ENCODE assay signal across 8 mouse cellular contexts in the genomic region with DNA sequence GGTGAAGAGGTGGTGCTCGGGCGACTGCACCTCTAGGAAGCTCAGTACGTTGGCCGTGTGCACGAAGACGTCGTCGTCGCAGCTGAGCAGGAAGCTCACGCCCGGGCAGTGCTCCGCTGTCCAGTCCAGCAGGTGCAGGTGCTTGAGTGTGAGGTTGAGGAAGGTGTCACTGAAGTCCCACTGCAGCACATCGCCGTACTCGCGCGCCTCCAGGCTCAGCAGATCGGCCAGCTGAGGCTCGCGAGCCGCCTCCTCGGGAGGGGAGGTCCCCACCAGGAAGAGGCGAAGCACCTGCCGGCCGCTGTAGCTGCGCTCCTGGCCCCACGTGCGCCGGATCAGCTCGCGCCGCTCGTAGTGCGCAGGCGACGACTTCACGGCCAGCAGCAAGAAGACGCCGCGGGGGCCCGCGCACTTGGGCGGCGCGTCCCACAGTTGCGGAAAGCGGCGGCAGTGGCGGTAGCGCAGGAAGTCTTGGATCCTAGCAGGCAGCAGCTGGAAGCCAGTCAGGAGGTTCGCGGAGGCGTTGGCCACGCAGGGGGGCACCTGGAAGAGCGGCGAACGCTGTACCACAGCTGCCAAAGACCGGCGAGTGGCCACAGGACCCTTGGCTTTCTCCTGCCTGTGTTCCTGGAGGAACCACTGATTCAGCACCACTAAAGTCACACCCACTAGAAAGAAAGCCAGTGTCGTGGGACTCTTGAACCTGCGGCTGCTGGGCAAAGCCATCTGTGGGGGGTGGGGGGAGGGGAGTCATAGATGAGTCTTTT. TPM values are rescaled to one million over a fixed set of nuclear protein-coding genes. Genes with fewer than 3 reads are reported as not detected.
DNase-seq lines count a peak whose midpoint lies in the region; ATAC-seq and TF ChIP-seq lines count a peak whose summit lies in the region.

No protein-coding gene starts in this region.

- H3K4me1 ChIP-seq in heart, embryonic 11.5 days (ENCODE audit: control insufficient read depth, insufficient read depth, low read length), result peaks cover 13% of the 10 kb centered on the region
- H3K4me1 ChIP-seq in CH12.LX (ENCODE audit: control insufficient read depth in 1 of 2, insufficient read depth in 2 of 2), result peaks cover 0 to 6% of the 10 kb centered on the region in 2 experiments; a peak in 2 of 4 replicates
- no peaks in the 10 kb centered on the region; the same call in 1 of the 2 replicates for H3K4me1 ChIP-seq in cortical plate, adult 2 months (ENCODE audit: control insufficient read depth, insufficient read depth, low read length)
- H3K4me1 ChIP-seq in hindbrain, postnatal 0 days (ENCODE audit: insufficient read depth, low read length), result 0 out of 2 replicates have a peak, but pooled peaks cover 3% of the 10 kb centered on the region
- H3K4me1 ChIP-seq in thymus, adult 2 months (replicated peaks; ENCODE audit: control insufficient read depth, insufficient read depth, low read length), result peaks cover 16% of the 10 kb centered on the region

- TF ChIP-seq RAD21 in CH12.LX (IDR thresholded peaks at IDR 0.05; ENCODE audit: low read depth, low read length), result no peak

- H3K27ac ChIP-seq in heart, embryonic 11.5 days (ENCODE audit: low read depth, low read length), result no peak overlapping the region
- H3K27ac ChIP-seq in CH12.LX (ENCODE audit: insufficient read depth, low read depth), result no peak overlapping the region
- H3K27ac ChIP-seq in cortical plate, adult 2 months (ENCODE audit: insufficient read depth, low read length), result no peak overlapping the region
- no peak overlapping the region for H3K27ac ChIP-seq in hindbrain, postnatal 0 days
- H3K27ac ChIP-seq in thymus, adult 2 months (ENCODE audit: control insufficient read depth, insufficient read depth, low read length), result no peak overlapping the region

- ATAC-seq in heart, embryonic 11.5 days (replicated peaks; ENCODE audit: insufficient number of reproducible peaks, low FRiP score, low TSS enrichment), result no peak
- ATAC-seq in hindbrain, postnatal 0 days, result peak; percentile 72
- ATAC-seq in megakaryocyte progenitor cell, adult 5-6 weeks (replicated peaks; ENCODE audit: poor library complexity), result peak; percentile 12; the same call in 1 of the 2 replicates

- DNase-seq in heart, postnatal 10 days, result no peak
- DNase-seq in CH12.LX (ENCODE audit: extremely low read depth), result no peak
- DNase-seq in hindbrain, postnatal 0 days (ENCODE audit: low spot score), result peak; percentile 57
- DNase-seq in thymus, adult 2 months, result peak; percentile 55
- no peak for DNase-seq in urinary bladder, adult 2 months (ENCODE audit: low spot score)

- TF ChIP-seq CTCF in CH12.LX (conservative IDR thresholded peaks at IDR 0.05 in 1 of 2, IDR thresholded peaks at IDR 0.05 in 1 of 2; ENCODE audit: low read depth in 2 of 2, low read length in 2 of 2), result no peak
- no peak for TF ChIP-seq CTCF in cortical plate, adult 2 months (IDR thresholded peaks at IDR 0.05; ENCODE audit: extremely low read depth, insufficient read depth, low read length)
- TF ChIP-seq CTCF in hindbrain, postnatal 0 days (IDR thresholded peaks at IDR 0.05; ENCODE audit: low read depth), result no peak
- TF ChIP-seq CTCF in thymus, adult 2 months (IDR thresholded peaks at IDR 0.05; ENCODE audit: borderline replicate concordance, control insufficient read depth, extremely low read depth, insufficient read depth, low read length, poor library complexity), result no peak

- peaks cover 57% of the 10 kb centered on the region for H3K27me3 ChIP-seq in heart, embryonic 11.5 days (ENCODE audit: control insufficient read depth, insufficient read depth, low read length)
- no peaks in the 10 kb centered on the region for H3K27me3 ChIP-seq in CH12.LX (replicated peaks)
- peaks cover 19% of the 10 kb centered on the region for H3K27me3 ChIP-seq in hindbrain, postnatal 0 days (ENCODE audit: insufficient read depth, low read length)
- peaks cover 2% of the 10 kb centered on the region; the same call in 1 of the 2 replicates for H3K27me3 ChIP-seq in thymus, adult 2 months (ENCODE audit: control insufficient read depth, insufficient read depth, low read length)

- no peaks in the 10 kb centered on the region for H3K36me3 ChIP-seq in heart, embryonic 11.5 days (ENCODE audit: control insufficient read depth, insufficient read depth, low read length)
- no peaks in the 10 kb centered on the region for H3K36me3 ChIP-seq in CH12.LX (replicated peaks in 1 of 2; ENCODE audit: control insufficient read depth in 1 of 2, insufficient read depth in 1 of 2, low read length in 1 of 2)
- H3K36me3 ChIP-seq in hindbrain, postnatal 0 days (ENCODE audit: insufficient read depth, low read length), result no peaks in the 10 kb centered on the region
- no peaks in the 10 kb centered on the region for H3K36me3 ChIP-seq in thymus, adult 2 months (ENCODE audit: control insufficient read depth, insufficient read depth, low read length)

- no peak for TF ChIP-seq POLR2A in CH12.LX (IDR thresholded peaks at IDR 0.05; ENCODE audit: low read depth, low read length)
- no peak for TF ChIP-seq POLR2A in cortical plate, adult 2 months (IDR thresholded peaks at IDR 0.05; ENCODE audit: extremely low read depth, insufficient read depth, low read length)
- TF ChIP-seq POLR2A in thymus, adult 2 months (IDR thresholded peaks at IDR 0.05; ENCODE audit: control insufficient read depth, extremely low read depth, insufficient read depth, low read length, poor library complexity), result no peak

- no peak for TF ChIP-seq EP300 in CH12.LX (IDR thresholded peaks at IDR 0.05; ENCODE audit: low read length)

- no peaks in the 10 kb centered on the region for H3K79me2 ChIP-seq in CH12.LX (replicated peaks; ENCODE audit: control insufficient read depth, extremely low read depth, insufficient read depth, poor library complexity, severe bottlenecking)

- 0 out of 2 replicates have a peak overlapping the region, but pooled peaks have one; percentile 28 for H3K9ac ChIP-seq in heart, embryonic 11.5 days (ENCODE audit: low read depth, low read length)
- no peak overlapping the region for H3K9ac ChIP-seq in CH12.LX (ENCODE audit: insufficient read depth, low read depth)
- peak overlapping the region; percentile 40; the same call in 1 of the 2 replicates for H3K9ac ChIP-seq in hindbrain, postnatal 0 days (replicated peaks; ENCODE audit: low read length)

- H3K4me3 ChIP-seq in heart, embryonic 11.5 days (ENCODE audit: low read depth, low read length), result peak overlapping the region; percentile 43
- no peak overlapping the region for H3K4me3 ChIP-seq in CH12.LX (replicated peaks in 1 of 3; ENCODE audit: low read depth in 2 of 3, low read length in 2 of 3, poor library complexity in 1 of 3)
- H3K4me3 ChIP-seq in cortical plate, adult 2 months (ENCODE audit: insufficient read depth, low read length), result peak overlapping the region; percentile 9
- peak overlapping the region; percentile 38 for H3K4me3 ChIP-seq in hindbrain, postnatal 0 days (ENCODE audit: low read length)
- H3K4me3 ChIP-seq in thymus, adult 2 months (ENCODE audit: control insufficient read depth, insufficient read depth, low read length), result peak overlapping the region; percentile 28

- dilution Hi-C loops in CH12.LX (cut with MboI; ENCODE audit: extremely low pct_ligation_motif_present, extremely low pct_unique_long_range_greater_than_20kb, low sequenced_read_pairs), result no loop called here

- in situ Hi-C loops in CH12.LX (cut with MboI; ENCODE audit: low pct_ligation_motif_present, low pct_unique_long_range_greater_than_20kb, low sequenced_read_pairs), result loop anchor here (5.0 kb wide), 1 partner anchor 52 kb away; no protein-coding TSS in a partner anchor

- 2% methylated on average over 61 of the region's 61 CpGs for WGBS in heart, embryonic 11.5 days (ENCODE audit: insufficient replicate concordance)
- WGBS in hindbrain, postnatal 0 days, result 2% methylated on average over 61 of the region's 61 CpGs
- WGBS in thymus, adult 2 months, result under 1% methylated on average over 61 of the region's 61 CpGs

- intact Hi-C loops in heart, postnatal 10 days (cut with DNase I), result loop anchor here (5.0 kb wide), 1 partner anchor 148 kb away; no protein-coding TSS in a partner anchor

- H3K4me2 ChIP-seq in heart, embryonic 11.5 days, result peak overlapping the region; percentile 81
- H3K4me2 ChIP-seq in CH12.LX (ENCODE audit: insufficient read depth, low read depth, poor library complexity, severe bottlenecking), result no peak overlapping the region
- peak overlapping the region; percentile 70 for H3K4me2 ChIP-seq in hindbrain, postnatal 0 days (ENCODE audit: low read depth, low read length)

- H3K9me3 ChIP-seq in heart, embryonic 11.5 days (replicated peaks; ENCODE audit: control insufficient read depth, low read length), result no peaks in the 10 kb centered on the region
- peaks cover 8% of the 10 kb centered on the region for H3K9me3 ChIP-seq in CH12.LX (replicated peaks; ENCODE audit: low read length)
- H3K9me3 ChIP-seq in hindbrain, postnatal 0 days (ENCODE audit: low read length), result no peaks in the 10 kb centered on the region

RNA-seq across cellular contexts. Expression of a gene that starts 5.1 kb away (rescaled TPM):
- 0.21 TPM in 1 of 2 replicates, not detected in the other for polyA plus RNA-seq in heart, embryonic 11.5 days (2014; fragmentation: Nextera tagmentation; extraction: Ambion mirVana)
- not detected for total RNA-seq in heart, postnatal 10 days (2021)
- not detected in 2 replicates for total RNA-seq in CH12.LX (2012; rRNA removed)
- not detected in 2 replicates for total RNA-seq in CH12.LX (2014; rRNA removed)
- polyA plus RNA-seq in CH12.LX (2012; ENCODE audit: insufficient read length, low read depth), result not detected in 2 replicates
- 0.40 and 0.61 TPM in 2 replicates for polyA plus RNA-seq in cortical plate, adult 2 months (2012; rRNA removed)
- 1.2 and 1.5 TPM in 2 replicates for total RNA-seq in hindbrain, postnatal 0 days (2014; rRNA removed)
- 0.76 and 1.2 TPM in 2 replicates for polyA plus RNA-seq in hindbrain, postnatal 0 days (2015; fragmentation: Nextera tagmentation; extraction: Ambion mirVana)
- total RNA-seq in megakaryocyte progenitor cell, adult 5-6 weeks (2015), result 0.20 TPM in 1 of 2 replicates, not detected in the other
- total RNA-seq in megakaryocyte progenitor cell, adult 5-6 weeks (2017), result 0.12 TPM in 1 of 2 replicates, not detected in the other
- polyA plus RNA-seq in thymus, adult 2 months (2012; rRNA removed), result 0.34 and 0.40 TPM in 2 replicates
- 0.32 and 0.46 TPM in 2 replicates for polyA plus RNA-seq in urinary bladder, adult 2 months (2012; rRNA removed)

RNA-seq across cellular contexts. Expression of a gene that starts 16.1 kb away (rescaled TPM):
- 5.8 and 6.4 TPM in 2 replicates for polyA plus RNA-seq in heart, embryonic 11.5 days (2014; fragmentation: Nextera tagmentation; extraction: Ambion mirVana)
- total RNA-seq in heart, postnatal 10 days (2021), result 1 to 10 TPM; 1.9 to 3.0 TPM
- total RNA-seq in CH12.LX (2012; rRNA removed) (0.29 and 0.55 TPM in 2 replicates), CH12.LX (2014; rRNA removed) (0.22 and 0.27 TPM in 2 replicates)
- 0.26 and 0.52 TPM in 2 replicates for polyA plus RNA-seq in CH12.LX (2012; ENCODE audit: insufficient read length, low read depth)
- polyA plus RNA-seq in cortical plate, adult 2 months (2012; rRNA removed), result 36.1 and 36.5 TPM in 2 replicates
- total RNA-seq in hindbrain, postnatal 0 days (2014; rRNA removed), result 48.5 and 59.0 TPM in 2 replicates
- polyA plus RNA-seq in hindbrain, postnatal 0 days (2015; fragmentation: Nextera tagmentation; extraction: Ambion mirVana), result 20.2 and 23.0 TPM in 2 replicates
- 3.4 and 4.5 TPM in 2 replicates for total RNA-seq in megakaryocyte progenitor cell, adult 5-6 weeks (2015)
- 4.0 and 7.5 TPM in 2 replicates for total RNA-seq in megakaryocyte progenitor cell, adult 5-6 weeks (2017)
- polyA plus RNA-seq in thymus, adult 2 months (2012; rRNA removed), result 21.4 and 25.3 TPM in 2 replicates
- polyA plus RNA-seq in urinary bladder, adult 2 months (2012; rRNA removed), result 71.4 and 76.6 TPM in 2 replicates

RNA-seq across cellular contexts. Expression of a gene that starts 48.9 kb away (rescaled TPM):
- 0.37 and 0.47 TPM in 2 replicates for polyA plus RNA-seq in heart, embryonic 11.5 days (2014; fragmentation: Nextera tagmentation; extraction: Ambion mirVana)
- total RNA-seq in heart, postnatal 10 days (2021), result under 1 TPM; 0.12 to 0.14 TPM
- 0.08 TPM in 1 of 2 replicates, not detected in the other for total RNA-seq in CH12.LX (2012; rRNA removed)
- not detected in 2 replicates for total RNA-seq in CH12.LX (2014; rRNA removed)
- polyA plus RNA-seq in CH12.LX (2012; ENCODE audit: insufficient read length, low read depth), result not detected in 2 replicates
- polyA plus RNA-seq in cortical plate, adult 2 months (2012; rRNA removed), result 0.33 and 0.34 TPM in 2 replicates
- 0.07 and 0.47 TPM in 2 replicates for total RNA-seq in hindbrain, postnatal 0 days (2014; rRNA removed)
- 0.48 and 0.49 TPM in 2 replicates for polyA plus RNA-seq in hindbrain, postnatal 0 days (2015; fragmentation: Nextera tagmentation; extraction: Ambion mirVana)
- 0.25 and 0.32 TPM in 2 replicates for total RNA-seq in megakaryocyte progenitor cell, adult 5-6 weeks (2015)
- 0.12 TPM in 1 of 2 replicates, not detected in the other for total RNA-seq in megakaryocyte progenitor cell, adult 5-6 weeks (2017)
- polyA plus RNA-seq in thymus, adult 2 months (2012; rRNA removed), result 1.8 TPM in 2 replicates
- polyA plus RNA-seq in urinary bladder, adult 2 months (2012; rRNA removed), result 1.7 and 2.2 TPM in 2 replicates

Comparison
In these comparisons a context has a peak if more than half of its experiments do, and no peak if none do; other contexts are left out.
1. H3K4me3 ChIP-seq: peak in heart, embryonic 11.5 days (single experiment), cortical plate, adult 2 months (single experiment), hindbrain, postnatal 0 days (single experiment) and thymus, adult 2 months (single experiment); none in CH12.LX (0 of 3).
2. DNase-seq: peak in hindbrain, postnatal 0 days (single experiment) and thymus, adult 2 months (single experiment); none in heart, postnatal 10 days (0 of 2), CH12.LX (single experiment) and urinary bladder, adult 2 months (single experiment).